8 mouse cellular contexts compared by ENCODE assay signal in genomic region chr9:65195621-65195981, GRCm38 (mm10). TPM values are rescaled to one million over a fixed set of nuclear protein-coding genes. Genes with fewer than 3 reads are reported as not detected.
DNase-seq lines count a peak whose midpoint lies in the region; ATAC-seq and TF ChIP-seq lines count a peak whose summit lies in the region.

No protein-coding gene starts in this region.

- H3K27ac ChIP-seq in layer of hippocampus, adult 2 months = peak overlapping the region; percentile 97
- peak overlapping the region; percentile 91 for H3K27ac ChIP-seq in forebrain, embryonic 12.5 days
- peak overlapping the region; percentile 90 for H3K27ac ChIP-seq in hindbrain, embryonic 12.5 days
- H3K27ac ChIP-seq in limb, embryonic 12.5 days = peak overlapping the region; percentile 87
- peak overlapping the region; percentile 77 for H3K27ac ChIP-seq in midbrain, embryonic 12.5 days (replicated peaks)

- WGBS in forebrain, embryonic 12.5 days = 50% methylated on average over 8 of the region's 8 CpGs
- WGBS in hindbrain, embryonic 12.5 days = 33% methylated on average over 8 of the region's 8 CpGs
- 22% methylated on average over 8 of the region's 8 CpGs for WGBS in limb, embryonic 12.5 days
- WGBS in midbrain, embryonic 12.5 days = 50% methylated on average over 8 of the region's 8 CpGs

- peak overlapping the region; percentile 9; the same call in 1 of the 2 replicates for H3K4me2 ChIP-seq in forebrain, embryonic 12.5 days
- no peak overlapping the region for H3K4me2 ChIP-seq in hindbrain, embryonic 12.5 days (replicated peaks)
- peak overlapping the region; percentile 21; the same call in 1 of the 2 replicates for H3K4me2 ChIP-seq in limb, embryonic 12.5 days
- H3K4me2 ChIP-seq in midbrain, embryonic 12.5 days (replicated peaks) = no peak overlapping the region

- ATAC-seq in forebrain, embryonic 12.5 days (ENCODE audit: low FRiP score) = peak; percentile 21; the same call in 1 of the 2 replicates
- no peak for ATAC-seq in hindbrain, embryonic 12.5 days (ENCODE audit: low FRiP score)
- ATAC-seq in limb, embryonic 12.5 days (ENCODE audit: insufficient number of reproducible peaks, insufficient read depth, low FRiP score, low TSS enrichment, low read depth) = no peak
- no peak for ATAC-seq in midbrain, embryonic 12.5 days (ENCODE audit: low FRiP score, low read depth)

- no peaks in the 10 kb centered on the region for H3K27me3 ChIP-seq in forebrain, embryonic 12.5 days
- no peaks in the 10 kb centered on the region for H3K27me3 ChIP-seq in hindbrain, embryonic 12.5 days
- H3K27me3 ChIP-seq in limb, embryonic 12.5 days = no peaks in the 10 kb centered on the region
- no peaks in the 10 kb centered on the region for H3K27me3 ChIP-seq in midbrain, embryonic 12.5 days

- no peaks in the 10 kb centered on the region for H3K9me3 ChIP-seq in forebrain, embryonic 12.5 days
- H3K9me3 ChIP-seq in hindbrain, embryonic 12.5 days (replicated peaks) = no peaks in the 10 kb centered on the region
- H3K9me3 ChIP-seq in limb, embryonic 12.5 days = no peaks in the 10 kb centered on the region
- H3K9me3 ChIP-seq in midbrain, embryonic 12.5 days = no peaks in the 10 kb centered on the region

- no peaks in the 10 kb centered on the region for H3K36me3 ChIP-seq in forebrain, embryonic 12.5 days (replicated peaks)
- H3K36me3 ChIP-seq in hindbrain, embryonic 12.5 days = no peaks in the 10 kb centered on the region
- H3K36me3 ChIP-seq in limb, embryonic 12.5 days = no peaks in the 10 kb centered on the region
- H3K36me3 ChIP-seq in midbrain, embryonic 12.5 days = no peaks in the 10 kb centered on the region

- TF ChIP-seq CTCF in layer of hippocampus, adult 2 months (conservative IDR thresholded peaks at IDR 0.05) = no peak

- no peak overlapping the region for H3K4me3 ChIP-seq in layer of hippocampus, adult 2 months
- no peak overlapping the region for H3K4me3 ChIP-seq in forebrain, embryonic 12.5 days (replicated peaks)
- H3K4me3 ChIP-seq in hindbrain, embryonic 12.5 days = no peak overlapping the region
- no peak overlapping the region for H3K4me3 ChIP-seq in limb, embryonic 12.5 days (replicated peaks)
- no peak overlapping the region for H3K4me3 ChIP-seq in midbrain, embryonic 12.5 days

- DNase-seq in layer of hippocampus, adult 2 months (ENCODE audit: low spot score in 2 of 2) = no peak
- no peak for DNase-seq in layer of hippocampus, postnatal 25 days (ENCODE audit: extremely low spot score in 1 of 2, low spot score in 1 of 2)
- DNase-seq in adrenal gland, adult 2 months = peak; percentile 89
- DNase-seq in right cerebral cortex, postnatal 14 days = no peak

- peak overlapping the region; percentile 30; the same call in 1 of the 2 replicates for H3K9ac ChIP-seq in forebrain, embryonic 12.5 days
- peak overlapping the region; percentile 36; the same call in 1 of the 2 replicates for H3K9ac ChIP-seq in hindbrain, embryonic 12.5 days
- H3K9ac ChIP-seq in limb, embryonic 12.5 days (replicated peaks) = peak overlapping the region; percentile 18
- H3K9ac ChIP-seq in midbrain, embryonic 12.5 days (replicated peaks) = no peak overlapping the region

- peaks cover 44% of the 10 kb centered on the region for H3K4me1 ChIP-seq in forebrain, embryonic 12.5 days
- peaks cover 33% of the 10 kb centered on the region for H3K4me1 ChIP-seq in hindbrain, embryonic 12.5 days
- peaks cover 39% of the 10 kb centered on the region for H3K4me1 ChIP-seq in limb, embryonic 12.5 days (replicated peaks)
- peaks cover 44% of the 10 kb centered on the region for H3K4me1 ChIP-seq in midbrain, embryonic 12.5 days

RNA-seq across cellular contexts. Expression of gene Parp16, which starts 0.4 kb away (rescaled TPM):
- total RNA-seq in layer of hippocampus, adult 2 months (2021) = 1 to 10 TPM; 5.0 to 5.1 TPM
- total RNA-seq in layer of hippocampus, postnatal 25 days (2021) = 1 to 10 TPM; 3.7 to 4.6 TPM
- total RNA-seq in adrenal gland, adult 2 months (2021) = 10 to 100 TPM; 13.5 to 22.3 TPM
- 41.9 and 49.8 TPM in 2 replicates for polyA plus RNA-seq in adrenal gland, adult 2 months (2012; rRNA removed)
- polyA plus RNA-seq in forebrain, embryonic 12.5 days (2016; fragmentation: Nextera tagmentation; extraction: Ambion mirVana) = 5.7 and 5.9 TPM in 2 replicates
- polyA plus RNA-seq in hindbrain, embryonic 12.5 days (2016; fragmentation: Nextera tagmentation; extraction: Ambion mirVana) = 5.8 and 6.4 TPM in 2 replicates
- 8.2 and 8.7 TPM in 2 replicates for polyA plus RNA-seq in limb, embryonic 12.5 days (2016; fragmentation: Nextera tagmentation; extraction: Ambion mirVana)
- polyA plus RNA-seq in midbrain, embryonic 12.5 days (2016; fragmentation: Nextera tagmentation; extraction: Ambion mirVana) = 5.6 and 6.5 TPM in 2 replicates

RNA-seq across cellular contexts. Expression of gene Igdcc3, which starts 54.6 kb away (rescaled TPM):
- 1 to 10 TPM; 3.5 to 4.9 TPM for total RNA-seq in layer of hippocampus, adult 2 months (2021)
- total RNA-seq in layer of hippocampus, postnatal 25 days (2021) = 1 to 10 TPM; 3.8 to 4.7 TPM
- total RNA-seq in adrenal gland, adult 2 months (2021) = 1 to 10 TPM; 1.1 to 1.4 TPM
- 2.6 and 4.8 TPM in 2 replicates for polyA plus RNA-seq in adrenal gland, adult 2 months (2012; rRNA removed)
- polyA plus RNA-seq in forebrain, embryonic 12.5 days (2016; fragmentation: Nextera tagmentation; extraction: Ambion mirVana) = 40.0 and 40.8 TPM in 2 replicates
- polyA plus RNA-seq in hindbrain, embryonic 12.5 days (2016; fragmentation: Nextera tagmentation; extraction: Ambion mirVana) = 30.9 and 34.4 TPM in 2 replicates
- 6.2 and 6.4 TPM in 2 replicates for polyA plus RNA-seq in limb, embryonic 12.5 days (2016; fragmentation: Nextera tagmentation; extraction: Ambion mirVana)
- 62.1 and 74.7 TPM in 2 replicates for polyA plus RNA-seq in midbrain, embryonic 12.5 days (2016; fragmentation: Nextera tagmentation; extraction: Ambion mirVana)

Comparison
In these comparisons a context has a peak if more than half of its experiments do, and no peak if none do; other contexts are left out.
1. H3K4me2 ChIP-seq: peak in forebrain, embryonic 12.5 days (single experiment) and limb, embryonic 12.5 days (single experiment); none in hindbrain, embryonic 12.5 days (single experiment) and midbrain, embryonic 12.5 days (single experiment).
2. Peak in every context shown above with its lines, with median percentiles within 50 percentile points of each other: H3K27ac ChIP-seq.